11 mouse cellular contexts compared by ENCODE assay signal in the genomic region with DNA sequence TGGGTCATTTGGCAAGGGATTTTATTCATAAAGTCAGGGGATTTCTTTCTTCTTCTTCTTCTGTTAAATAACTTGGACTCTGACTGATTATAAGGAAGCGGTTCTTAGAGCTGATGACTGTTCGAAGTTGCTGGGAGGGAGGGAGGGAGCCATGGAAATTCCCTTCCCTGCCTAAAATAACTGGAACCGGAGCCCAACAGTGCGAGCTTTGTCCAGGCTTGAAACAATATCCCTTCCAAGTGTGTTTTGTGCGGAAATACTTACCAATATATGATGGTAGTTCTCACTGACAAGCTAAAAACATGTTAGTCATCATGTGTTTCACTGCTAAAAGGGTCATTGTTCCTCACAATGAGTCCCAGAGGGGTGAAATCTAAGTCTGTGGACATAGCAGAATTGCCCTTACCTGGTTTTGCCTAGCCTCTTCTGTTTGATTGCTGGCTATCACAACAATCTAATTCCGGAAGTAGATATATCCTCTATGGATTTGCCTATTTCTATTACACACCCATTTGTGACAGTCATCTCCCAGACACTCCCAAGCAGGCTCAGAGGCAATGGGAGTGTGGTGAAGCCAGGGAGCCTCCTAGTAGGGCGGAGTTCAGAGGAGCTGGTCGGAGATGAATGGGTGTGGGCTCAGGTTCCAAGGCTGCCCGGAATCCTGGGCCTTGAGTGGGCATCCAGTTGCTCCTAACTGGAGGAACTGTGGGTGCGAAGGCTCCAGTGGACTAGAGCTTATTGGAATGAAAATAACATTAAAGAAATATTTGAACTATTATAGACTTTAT.
DNase-seq lines count a peak whose midpoint lies in the region; ATAC-seq and TF ChIP-seq lines count a peak whose summit lies in the region.
"Had no signal": no experiment of that assay in that cellular context is flagged by ENCODE, and none has a peak within 500 bp of the region (broad histone marks: within the 10 kb centered on the region; RNA-seq: fewer than 3 reads in every experiment).

No protein-coding gene starts in this region.

- WGBS in hindbrain, embryonic 10.5 days: 51% methylated on average over 10 of the region's 10 CpGs
- WGBS in hindbrain, postnatal 0 days: 46% methylated on average over 10 of the region's 10 CpGs
- WGBS in embryonic facial prominence, embryonic 11.5 days: 37% methylated on average over 10 of the region's 10 CpGs
- 44% methylated on average over 10 of the region's 10 CpGs for WGBS in hindbrain, embryonic 12.5 days
- 52% methylated on average over 10 of the region's 10 CpGs for WGBS in neural tube, embryonic 13.5 days

- H3K36me3 ChIP-seq in hindbrain, embryonic 10.5 days: no peaks in the 10 kb centered on the region
- no peaks in the 10 kb centered on the region for H3K36me3 ChIP-seq in hindbrain, postnatal 0 days (ENCODE audit: insufficient read depth, low read length)
- H3K36me3 ChIP-seq in embryonic facial prominence, embryonic 11.5 days (replicated peaks; ENCODE audit: control insufficient read depth, insufficient read depth, low read depth, low read length): no peaks in the 10 kb centered on the region
- no peaks in the 10 kb centered on the region for H3K36me3 ChIP-seq in hindbrain, embryonic 12.5 days
- H3K36me3 ChIP-seq in neural tube, embryonic 13.5 days: no peaks in the 10 kb centered on the region
- H3K36me3 ChIP-seq: forebrain, embryonic 10.5 days had no signal

- ATAC-seq in hindbrain, postnatal 0 days: no peak
- no peak for ATAC-seq in embryonic facial prominence, embryonic 11.5 days (replicated peaks; ENCODE audit: insufficient number of reproducible peaks, low FRiP score, low TSS enrichment, low read depth)
- ATAC-seq in hindbrain, embryonic 12.5 days (ENCODE audit: low FRiP score): peak; percentile 38; the same call in 1 of the 2 replicates
- no peak for ATAC-seq in neural tube, embryonic 13.5 days (ENCODE audit: low read depth)

- no peak overlapping the region for H3K9ac ChIP-seq in hindbrain, postnatal 0 days (replicated peaks; ENCODE audit: low read length)
- no peak overlapping the region for H3K9ac ChIP-seq in embryonic facial prominence, embryonic 11.5 days (replicated peaks; ENCODE audit: low read length)
- no peak overlapping the region for H3K9ac ChIP-seq in hindbrain, embryonic 12.5 days
- 0 out of 2 replicates have a peak overlapping the region, but pooled peaks have one; percentile 26 for H3K9ac ChIP-seq in neural tube, embryonic 13.5 days
- H3K9ac ChIP-seq: liver, embryonic 14.5 days had no signal

- DNase-seq in hindbrain, embryonic 10.5 days (ENCODE audit: low spot score): no peak
- DNase-seq in hindbrain, postnatal 0 days (ENCODE audit: low spot score): no peak
- no peak for DNase-seq in embryonic facial prominence, embryonic 11.5 days (ENCODE audit: low spot score)
- DNase-seq in spleen, adult 12 weeks (ENCODE audit: low spot score): no peak
- no peak for DNase-seq in c-Kit-positive CD71-positive TER-119-positive erythroid progenitor cells, embryonic 14.5 days (ENCODE audit: low spot score)
- DNase-seq in adrenal gland, postnatal 14 days: no peak

- no peaks in the 10 kb centered on the region for H3K27me3 ChIP-seq in hindbrain, embryonic 10.5 days (ENCODE audit: insufficient read depth, poor library complexity, severe bottlenecking)
- H3K27me3 ChIP-seq in hindbrain, postnatal 0 days (ENCODE audit: insufficient read depth, low read length): no peaks in the 10 kb centered on the region
- H3K27me3 ChIP-seq in embryonic facial prominence, embryonic 11.5 days (ENCODE audit: control insufficient read depth, insufficient read depth, low read length): no peaks in the 10 kb centered on the region
- H3K27me3 ChIP-seq in hindbrain, embryonic 12.5 days: no peaks in the 10 kb centered on the region
- H3K27me3 ChIP-seq in neural tube, embryonic 13.5 days: no peaks in the 10 kb centered on the region

- no peak overlapping the region for H3K4me2 ChIP-seq in hindbrain, postnatal 0 days (ENCODE audit: low read depth, low read length)
- no peak overlapping the region for H3K4me2 ChIP-seq in embryonic facial prominence, embryonic 11.5 days (ENCODE audit: low read depth, low read length)
- no peak overlapping the region; the same call in 1 of the 2 replicates for H3K4me2 ChIP-seq in hindbrain, embryonic 12.5 days (replicated peaks)
- H3K4me2 ChIP-seq in neural tube, embryonic 13.5 days: no peak overlapping the region; the same call in 1 of the 2 replicates

- no peak overlapping the region for H3K4me3 ChIP-seq in hindbrain, embryonic 10.5 days
- H3K4me3 ChIP-seq in hindbrain, postnatal 0 days (ENCODE audit: low read length): no peak overlapping the region
- no peak overlapping the region for H3K4me3 ChIP-seq in embryonic facial prominence, embryonic 11.5 days (ENCODE audit: low read depth, low read length)
- no peak overlapping the region for H3K4me3 ChIP-seq in hindbrain, embryonic 12.5 days
- no peak overlapping the region for H3K4me3 ChIP-seq in neural tube, embryonic 13.5 days
- H3K4me3 ChIP-seq: forebrain, embryonic 10.5 days had no signal

- H3K9me3 ChIP-seq in hindbrain, embryonic 10.5 days: no peaks in the 10 kb centered on the region
- no peaks in the 10 kb centered on the region for H3K9me3 ChIP-seq in hindbrain, postnatal 0 days (ENCODE audit: low read length)
- no peaks in the 10 kb centered on the region for H3K9me3 ChIP-seq in embryonic facial prominence, embryonic 11.5 days (replicated peaks; ENCODE audit: control insufficient read depth, low read length)
- H3K9me3 ChIP-seq in hindbrain, embryonic 12.5 days (replicated peaks): no peaks in the 10 kb centered on the region
- no peaks in the 10 kb centered on the region for H3K9me3 ChIP-seq in neural tube, embryonic 13.5 days
- H3K9me3 ChIP-seq: forebrain, embryonic 10.5 days had no signal

- no peak for TF ChIP-seq CTCF in hindbrain, postnatal 0 days (IDR thresholded peaks at IDR 0.05; ENCODE audit: low read depth)

- H3K27ac ChIP-seq in hindbrain, embryonic 10.5 days: peak overlapping the region; percentile 13; the same call in 1 of the 2 replicates
- H3K27ac ChIP-seq in hindbrain, postnatal 0 days: no peak overlapping the region
- H3K27ac ChIP-seq in embryonic facial prominence, embryonic 11.5 days (replicated peaks; ENCODE audit: low read depth, low read length): peak overlapping the region; percentile 44
- peak overlapping the region; percentile 73 for H3K27ac ChIP-seq in hindbrain, embryonic 12.5 days
- peak overlapping the region; percentile 65 for H3K27ac ChIP-seq in neural tube, embryonic 13.5 days (replicated peaks)
- H3K27ac ChIP-seq: forebrain, embryonic 10.5 days; kidney, postnatal 0 days; liver, embryonic 14.5 days had no signal

- peaks cover 24% of the 10 kb centered on the region for H3K4me1 ChIP-seq in hindbrain, embryonic 10.5 days (replicated peaks)
- no peaks in the 10 kb centered on the region for H3K4me1 ChIP-seq in hindbrain, postnatal 0 days (ENCODE audit: insufficient read depth, low read length)
- peaks cover 2% of the 10 kb centered on the region; the same call in 1 of the 2 replicates for H3K4me1 ChIP-seq in embryonic facial prominence, embryonic 11.5 days (ENCODE audit: control insufficient read depth, insufficient read depth, low read length)
- H3K4me1 ChIP-seq in hindbrain, embryonic 12.5 days: peaks cover 21% of the 10 kb centered on the region
- peaks cover 24% of the 10 kb centered on the region for H3K4me1 ChIP-seq in neural tube, embryonic 13.5 days (replicated peaks)
